Mouse (Mus musculus): ENCODE measurements around the gene Med20.
"Not testable (repeated sequence)": the region's sequence is repeated elsewhere in the genome, so short reads cannot be mapped to it uniquely, and the experiment has no call there.

The Med20 gene

DNA sequence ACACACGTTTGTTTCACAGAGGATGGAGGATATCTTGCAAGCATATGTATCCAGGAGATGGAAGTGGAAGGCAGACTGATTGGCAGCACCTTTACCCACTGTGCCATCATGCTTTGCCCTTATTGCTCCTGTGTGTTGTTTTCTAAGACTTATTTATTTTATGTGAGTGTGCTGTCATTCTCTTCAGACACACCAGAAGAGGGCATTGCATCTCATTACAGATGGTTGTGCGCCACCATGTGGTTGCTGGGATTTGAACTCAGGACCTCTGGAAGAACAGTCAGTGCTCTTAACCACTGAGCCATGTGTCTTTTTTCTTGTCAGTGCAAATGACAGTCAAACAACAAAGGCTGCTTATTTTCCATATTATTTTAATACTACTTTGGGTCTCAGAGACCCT lies 16.4 kb downstream of the Med20 start:
- DNase-seq (ENCODE audit: low spot score in 2 of 2), result no peak

DNA sequence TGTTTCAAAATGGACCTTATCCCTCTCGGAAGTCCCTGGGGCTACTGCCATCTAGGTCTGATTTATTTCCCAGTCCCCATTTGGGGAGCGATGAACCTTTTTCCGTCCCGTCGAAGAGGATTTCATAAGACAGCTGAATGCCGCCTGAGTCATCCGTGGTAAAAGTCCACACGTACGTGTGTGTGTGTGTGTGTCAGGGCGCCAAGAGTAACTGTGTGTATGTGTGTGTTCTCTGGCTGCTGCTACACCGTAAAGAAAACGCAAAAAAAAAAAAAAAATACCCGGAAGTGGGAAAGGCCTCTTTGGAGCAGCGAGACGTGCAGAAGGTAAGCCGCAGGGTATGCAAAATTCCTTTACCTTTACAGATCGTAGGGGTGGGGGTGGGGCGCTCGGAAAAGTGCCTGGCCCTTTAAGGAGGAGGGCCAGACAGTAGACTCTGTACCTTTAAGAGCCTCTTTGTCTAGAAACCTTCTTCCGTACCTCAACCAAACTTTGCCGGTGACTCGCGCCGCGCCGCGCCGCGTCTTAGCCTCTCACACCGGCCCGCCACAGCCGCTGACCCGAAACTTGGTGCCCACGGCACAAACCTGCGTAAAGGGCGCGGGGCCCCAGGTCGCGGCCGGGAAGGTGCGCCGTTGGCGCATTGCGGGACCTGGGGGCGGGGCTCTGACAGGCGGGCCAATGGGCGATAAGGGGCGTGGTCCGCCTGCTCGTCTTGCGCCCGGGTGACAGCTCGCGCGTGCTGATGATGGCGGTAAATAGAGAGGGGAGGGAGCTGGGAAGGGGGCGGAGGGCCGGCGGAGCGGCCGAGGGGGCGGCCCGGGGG lies 17.7 kb downstream of the Med20 start:
- DNase-seq (ENCODE audit: low spot score in 2 of 2), result peak; percentile 84 to 85

DNA sequence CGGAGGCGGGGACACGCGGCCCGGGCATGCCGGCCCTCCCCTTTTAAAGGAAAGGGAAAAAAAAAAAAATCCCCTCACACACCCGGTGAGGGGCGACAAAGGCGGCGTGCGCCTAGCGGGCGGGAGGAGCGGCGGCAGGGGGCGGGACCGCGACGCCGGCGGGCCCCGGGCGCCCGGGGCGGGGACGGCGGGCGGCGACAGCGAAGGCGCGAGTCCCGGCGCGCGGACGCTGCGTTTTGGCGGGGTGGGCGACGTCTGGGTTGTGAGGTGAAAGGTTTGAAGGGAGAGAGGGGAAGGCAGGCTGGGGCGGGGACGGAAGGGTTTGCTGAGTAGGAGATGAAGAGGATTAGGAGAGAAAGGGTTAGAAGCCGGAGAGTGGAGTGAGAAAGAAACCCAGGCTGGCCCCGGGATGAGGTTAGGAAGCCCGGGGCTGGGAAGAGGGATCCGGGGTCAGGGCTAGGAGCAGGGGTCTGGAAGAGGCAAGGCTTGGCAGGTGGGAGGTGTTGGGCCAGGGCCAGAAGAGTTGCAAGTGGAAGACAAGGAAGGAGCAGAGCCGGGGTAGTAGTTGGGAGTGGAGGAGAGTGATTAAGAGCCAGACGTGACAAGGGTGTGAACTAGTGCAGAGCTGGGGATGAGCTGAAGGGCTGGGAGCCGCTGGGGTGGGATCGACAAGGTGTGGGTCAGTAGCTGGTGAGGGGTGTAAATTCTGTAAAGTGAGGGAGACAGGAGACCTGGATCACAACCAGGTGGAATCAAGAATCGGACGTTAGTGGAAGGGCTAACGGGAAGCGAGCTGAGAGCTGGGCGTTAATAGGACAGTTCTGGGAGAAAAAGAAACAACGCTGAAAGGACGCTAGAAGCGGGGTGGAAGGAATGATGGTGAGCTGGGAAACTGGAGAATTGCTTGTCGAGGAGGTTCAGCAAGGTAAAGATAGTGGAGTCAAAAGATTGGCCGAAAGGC lies 18.6 kb downstream of the Med20 start:
- DNase-seq (ENCODE audit: low spot score in 2 of 2), result peak in 1 of 2 experiments; percentile 25

DNA sequence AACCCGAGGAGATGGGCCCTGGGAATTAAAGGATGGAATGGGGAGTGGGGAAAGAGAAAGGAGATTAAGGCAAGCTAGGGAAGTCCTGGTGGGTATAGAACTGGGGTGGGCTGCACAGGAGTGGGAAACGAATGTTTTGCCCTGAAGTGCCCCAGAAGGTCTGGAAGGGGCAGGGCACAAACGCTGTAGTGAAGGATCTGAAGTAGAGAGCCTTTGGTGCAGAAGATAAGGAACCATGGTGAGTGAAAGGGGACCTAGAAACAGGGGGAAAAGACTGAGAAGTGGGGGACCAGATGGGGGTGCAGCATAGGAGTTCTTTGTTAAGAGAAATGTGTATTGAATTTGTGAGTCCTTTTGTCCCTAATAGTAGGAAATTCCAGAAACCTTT lies 19.3 kb downstream of the Med20 start, which contains the start of gene Usp49:
Gene Usp49, plus strand, starts transcription at position 13 of the 388 bp plus-strand sequence.
- DNase-seq (ENCODE audit: low spot score in 2 of 2), result no peak

- no peak for DNase-seq (ENCODE audit: low spot score in 2 of 2)
Measured at GRCm38 (mm10) chr17:47632181-47632840, 20.9 kb downstream of the Med20 start.

DNA sequence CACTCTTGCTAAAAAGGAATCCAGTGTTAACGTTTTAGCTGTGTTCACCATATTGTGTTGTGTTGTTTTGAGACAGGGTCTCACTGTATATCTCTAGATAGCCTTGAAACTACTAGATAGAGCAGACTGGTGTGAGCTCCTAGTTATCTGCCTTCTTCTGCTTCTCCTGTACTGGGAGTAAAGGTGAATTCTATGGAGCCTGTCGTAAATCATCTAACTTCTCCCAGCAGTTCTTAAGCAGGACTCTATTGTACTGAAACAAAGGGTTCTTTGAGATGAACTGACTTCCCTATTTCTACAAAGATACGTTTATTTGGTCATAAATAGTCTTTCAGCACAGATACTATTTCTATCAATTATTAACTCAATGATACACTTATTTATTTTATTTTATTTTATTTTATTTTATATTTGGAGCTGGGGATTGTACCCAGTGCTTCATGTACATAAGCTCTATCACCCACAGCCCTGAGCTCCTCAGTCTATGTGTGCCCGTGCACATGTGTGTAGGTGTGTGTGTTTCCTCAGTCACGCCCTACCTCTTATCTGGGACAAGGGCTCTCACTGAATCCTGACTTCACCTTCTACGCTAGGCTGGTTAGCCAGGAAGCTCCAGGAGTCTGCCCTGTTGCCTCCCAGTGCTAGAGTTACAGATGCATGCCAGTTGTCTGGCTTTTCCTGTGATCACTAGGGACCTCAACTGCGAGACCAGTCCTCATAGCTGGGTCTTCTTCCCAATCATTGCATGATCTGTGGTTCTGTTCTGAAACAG lies 22.8 kb downstream of the Med20 start:
- DNase-seq (ENCODE audit: low spot score in 2 of 2), result no peak

GRCm38 (mm10) chr17:47642992-47643391 lies 31.6 kb downstream of the Med20 start:
- no peak for DNase-seq (ENCODE audit: low spot score in 2 of 2)

DNA sequence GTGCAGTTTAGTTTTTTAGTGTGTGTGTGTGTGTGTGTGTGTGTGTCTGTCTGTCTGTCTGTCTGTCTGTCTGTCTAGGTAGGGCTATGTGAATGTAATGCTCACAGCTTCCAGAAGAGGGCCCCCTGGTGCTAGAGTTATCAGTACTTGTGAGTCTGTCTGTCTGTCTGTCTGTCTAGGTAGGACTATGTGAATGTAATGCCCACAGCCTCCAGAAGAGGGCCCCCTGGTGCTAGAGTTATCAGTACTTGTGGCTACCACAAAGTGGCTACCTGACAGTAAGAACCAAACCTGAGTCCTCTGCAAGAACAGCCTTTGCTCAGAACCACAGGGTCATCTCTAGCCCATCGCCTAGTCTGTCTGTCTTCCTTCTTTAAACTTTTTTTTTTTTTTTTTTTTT lies 35.3 kb downstream of the Med20 start:
- peak; percentile 23 to 32 for DNase-seq (ENCODE audit: low spot score in 2 of 2)

DNA sequence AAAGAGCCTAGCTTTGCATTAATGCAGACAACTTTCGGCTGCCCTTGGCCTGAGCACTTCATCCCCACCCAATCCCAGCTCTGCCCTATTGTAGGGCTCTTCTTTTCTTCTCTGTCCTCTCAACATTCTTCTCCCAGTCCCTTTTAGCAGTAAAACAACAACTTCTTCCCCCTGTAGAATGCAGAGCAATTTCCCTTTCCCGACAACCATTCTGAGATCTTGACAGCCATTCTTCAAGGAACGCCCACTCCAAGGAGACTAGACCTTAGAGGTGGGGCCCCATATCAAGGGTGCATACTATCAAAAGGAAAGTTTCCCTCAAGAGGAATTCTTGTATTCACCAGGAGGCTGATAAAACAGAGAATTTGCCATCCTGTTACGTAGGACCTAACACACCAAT lies 37.6 kb downstream of the Med20 start:
- DNase-seq (ENCODE audit: low spot score in 2 of 2), result no peak

DNA sequence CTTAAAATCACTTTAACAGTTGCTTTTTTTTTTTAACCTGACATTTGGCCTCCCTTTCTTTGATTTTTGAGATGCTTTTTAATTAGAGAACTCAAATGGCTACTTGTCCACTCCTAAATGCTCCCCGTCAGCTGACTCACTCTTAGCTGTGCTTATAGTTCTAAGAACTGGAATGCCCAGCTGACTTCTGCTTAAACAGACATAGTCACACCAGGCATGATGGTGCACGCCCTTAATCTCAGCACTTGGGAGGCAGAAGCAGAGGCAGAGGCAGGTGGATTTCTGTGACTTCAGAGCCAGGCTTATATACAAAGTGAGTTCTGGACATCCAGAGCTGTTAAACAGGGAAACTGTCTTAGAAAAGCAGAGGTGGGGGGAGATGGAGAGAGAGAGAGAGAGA lies 40.6 kb downstream of the Med20 start:
- no peak for DNase-seq (ENCODE audit: low spot score in 2 of 2)

GRCm38 (mm10) chr17:47654346-47654745 lies 43.0 kb downstream of the Med20 start:
- not testable (repeated sequence) for DNase-seq (ENCODE audit: low spot score in 2 of 2)

- no peak for DNase-seq (ENCODE audit: low spot score in 2 of 2)
Measured at GRCm38 (mm10) chr17:47655697-47656096, 44.3 kb downstream of the Med20 start.

DNA sequence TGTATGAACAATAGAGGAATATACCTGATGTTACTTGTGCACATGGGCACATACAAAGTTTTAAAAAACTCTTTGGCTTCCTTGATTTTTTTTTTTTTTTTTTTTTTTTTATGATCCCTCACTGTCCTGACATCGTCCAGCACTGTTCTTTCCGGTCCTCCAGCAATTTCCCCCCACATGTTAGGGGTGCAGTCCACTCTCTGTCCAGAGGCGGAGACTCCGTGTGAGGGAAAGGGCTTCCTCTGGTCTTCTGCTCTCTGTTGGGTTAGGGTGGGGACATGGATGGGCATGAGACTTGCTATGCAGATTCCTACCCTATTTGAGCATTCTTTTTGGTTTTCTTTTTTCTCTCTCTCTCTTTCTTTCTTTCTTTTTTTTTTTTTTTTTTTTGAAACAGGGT lies 46.5 kb downstream of the Med20 start:
- DNase-seq (ENCODE audit: low spot score in 2 of 2), result no peak

DNA sequence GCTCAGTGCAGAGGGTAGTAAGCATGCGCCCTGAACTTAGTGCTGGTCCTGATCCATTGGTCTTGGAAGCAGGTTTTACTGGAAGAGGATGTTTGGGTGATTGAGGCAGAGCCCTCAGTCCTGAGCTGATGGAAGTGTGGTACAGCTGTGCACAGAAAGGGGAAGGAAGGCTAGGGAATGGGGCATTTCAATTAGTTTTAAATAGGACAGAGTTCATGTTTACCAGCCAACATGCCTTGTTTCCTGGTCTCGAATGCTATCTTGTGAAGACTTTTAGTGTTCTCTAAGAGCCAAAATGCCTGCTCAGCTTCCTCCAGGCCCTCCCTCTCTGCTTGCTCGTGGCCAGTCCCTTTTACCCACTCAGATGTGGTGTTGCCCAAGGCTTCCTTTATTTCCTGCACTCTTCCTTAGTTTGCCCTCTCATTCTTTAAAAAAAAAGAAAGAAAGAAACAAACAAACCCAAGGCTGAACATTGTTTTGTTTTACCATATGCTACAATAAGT lies 47.4 kb downstream of the Med20 start:
- no peak for DNase-seq (ENCODE audit: low spot score in 2 of 2)

DNA sequence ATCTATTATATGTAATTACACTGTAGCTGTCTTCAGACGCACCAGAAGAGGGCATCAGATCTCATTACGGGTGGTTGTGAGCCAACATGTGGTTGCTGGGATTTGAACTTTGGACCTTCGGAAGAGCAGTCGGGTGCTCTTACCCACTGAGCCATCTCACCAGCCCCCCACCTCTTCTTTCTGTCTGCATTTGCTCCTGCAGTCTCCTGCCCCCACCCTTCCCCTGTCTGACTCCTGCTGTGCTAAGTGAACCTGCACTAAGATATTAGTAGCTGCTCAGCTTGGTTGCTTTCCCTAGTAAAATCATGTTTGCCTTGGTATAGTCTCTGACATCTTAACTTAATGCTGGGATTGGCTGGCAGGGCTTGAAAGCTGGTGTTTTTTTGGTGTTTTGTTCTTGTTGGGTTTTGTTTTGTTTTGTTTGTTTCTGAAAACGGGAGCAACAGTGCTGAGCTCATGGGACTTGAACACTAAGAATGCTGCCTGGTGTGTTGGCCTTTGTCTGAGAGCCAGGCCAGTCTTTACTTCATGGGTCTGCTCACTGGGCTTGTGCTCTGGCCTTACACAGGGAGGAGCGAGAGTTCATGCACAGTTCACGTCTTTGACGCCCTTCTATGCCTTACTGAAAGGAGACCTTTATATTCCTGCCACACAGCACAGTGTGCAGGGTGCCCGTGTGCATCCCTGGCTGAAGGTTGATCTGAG lies 51.8 kb downstream of the Med20 start:
- no peak for DNase-seq (ENCODE audit: low spot score in 2 of 2)

DNA sequence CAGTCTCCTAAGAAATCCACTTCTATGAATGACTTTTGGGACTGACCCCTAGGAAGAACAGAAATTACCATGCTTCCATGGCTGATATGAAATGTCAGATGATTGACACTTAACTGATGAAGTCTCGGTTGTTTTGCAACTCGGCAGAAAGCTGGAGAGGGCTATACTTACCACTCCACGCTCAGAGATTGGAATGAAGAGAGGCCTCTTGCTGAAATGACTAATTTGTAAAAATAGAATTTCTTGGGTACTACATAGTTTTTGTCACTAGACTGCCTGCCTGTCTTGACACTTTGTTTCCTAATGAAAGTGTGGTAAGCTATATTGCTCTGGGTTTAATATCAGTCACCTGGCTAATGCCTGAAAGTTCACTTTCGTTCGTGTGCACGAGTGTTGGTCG lies 53.1 kb downstream of the Med20 start:
- no peak for DNase-seq (ENCODE audit: low spot score in 2 of 2)

GRCm38 (mm10) chr17:47669166-47669565 lies 57.8 kb downstream of the Med20 start:
- DNase-seq (ENCODE audit: low spot score in 2 of 2), result no peak

DNA sequence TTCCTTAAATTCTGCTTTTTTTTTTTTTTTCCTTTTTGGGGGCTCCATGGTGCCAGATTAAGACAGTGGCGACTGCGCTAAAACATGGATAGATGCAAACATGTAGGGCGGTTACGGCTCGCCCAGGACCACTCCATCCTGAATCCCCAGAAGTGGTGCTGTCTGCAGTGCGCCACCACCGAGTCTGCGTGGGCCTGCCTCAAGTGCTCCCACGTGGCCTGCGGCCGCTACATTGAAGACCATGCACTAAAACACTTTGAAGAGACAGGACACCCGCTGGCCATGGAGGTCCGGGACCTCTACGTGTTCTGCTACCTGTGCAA lies 60.6 kb downstream of the Med20 start:
- no peak for DNase-seq (ENCODE audit: low spot score in 2 of 2)

DNA sequence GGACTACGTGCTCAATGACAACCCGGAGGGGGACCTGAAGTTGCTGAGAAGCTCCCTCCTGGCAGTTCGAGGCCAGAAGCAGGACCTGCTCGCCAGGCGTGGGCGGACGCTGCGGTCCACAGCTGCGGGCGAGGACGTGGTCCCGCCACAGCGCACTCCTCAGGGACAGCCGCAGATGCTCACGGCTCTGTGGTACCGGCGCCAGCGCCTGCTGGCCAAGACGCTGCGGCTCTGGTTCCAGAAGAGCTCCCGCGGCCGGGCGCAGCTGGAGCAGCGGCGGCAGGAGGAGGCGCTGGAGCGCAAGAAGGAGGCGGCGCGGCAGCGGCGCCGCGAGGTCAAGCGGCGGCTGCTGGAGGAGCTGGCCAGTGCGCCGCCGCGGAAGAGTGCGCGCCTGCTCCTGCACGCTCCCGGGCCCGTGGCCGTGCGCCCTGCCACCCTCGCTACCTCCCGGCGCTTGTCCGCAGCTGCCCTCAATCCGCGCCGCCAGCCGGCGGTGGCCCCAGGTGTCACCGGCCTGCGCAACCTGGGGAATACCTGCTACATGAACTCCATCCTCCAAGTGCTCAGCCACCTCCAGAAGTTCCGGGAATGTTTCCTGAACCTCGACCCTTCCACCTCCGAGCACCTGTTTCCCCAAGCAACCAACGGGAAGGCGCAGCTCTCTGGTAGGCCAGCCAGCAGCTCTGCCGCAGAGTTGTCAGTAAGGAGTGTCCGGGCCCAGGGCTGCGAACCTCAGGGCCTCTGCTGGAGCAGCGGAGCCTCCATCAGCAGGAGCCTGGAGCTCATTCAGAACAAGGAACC lies 61.1 kb downstream of the Med20 start:
- DNase-seq (ENCODE audit: low spot score in 2 of 2), result peak in 1 of 2 experiments; percentile 22
